Mouse (Mus musculus) bone marrow macrophage, adult 2 months (primary cell): ENCODE measurements around the gene Hnrnpa1.

Experiments used
- CTCF ChIP-seq: IDR thresholded peaks from 2 replicates; pipeline ENCODE4 v1.5.1; 2012; ENCODE audit warnings: low read depth, mild to moderate bottlenecking, low read length, moderate library complexity
- POLR2A ChIP-seq: IDR thresholded peaks from 2 replicates; pipeline ENCODE4 v1.6.1; 2012; ENCODE audit warnings: mild to moderate bottlenecking, low read depth, low read length, borderline replicate concordance

- no peak for TF ChIP-seq CTCF
- no peak for TF ChIP-seq POLR2A
Measured at GRCm38 (mm10) chr15:103277949-103278348, 37.7 kb downstream of the Hnrnpa1 start.
